Mouse (Mus musculus) urinary bladder, adult 2 months (tissue): ENCODE measurements around the gene Slc3a2. TPM values are rescaled to one million over a fixed set of nuclear protein-coding genes. Genes with fewer than 3 reads are reported as not detected.

Experiments
- DNase-seq: peaks from one replicate; pipeline ENCODE4 v3.0.0; 2022; ENCODE audit warnings: low spot score
- polyA plus RNA-seq: library from polyadenylated mRNA; depleted of rRNA; stranded (reverse); fragments of >200 nt; gene quantifications from 2 replicates; pipeline ENCODE4 v1.2.3, GENCODE M21; 2012; rRNA removed

Gene Slc3a2
- polyA plus RNA-seq, 1 experiment = 115 TPM

- no peak for DNase-seq
Measured at GRCm38 (mm10) chr19:8662337-8662736, 60.8 kb downstream of the Slc3a2 start.

DNA sequence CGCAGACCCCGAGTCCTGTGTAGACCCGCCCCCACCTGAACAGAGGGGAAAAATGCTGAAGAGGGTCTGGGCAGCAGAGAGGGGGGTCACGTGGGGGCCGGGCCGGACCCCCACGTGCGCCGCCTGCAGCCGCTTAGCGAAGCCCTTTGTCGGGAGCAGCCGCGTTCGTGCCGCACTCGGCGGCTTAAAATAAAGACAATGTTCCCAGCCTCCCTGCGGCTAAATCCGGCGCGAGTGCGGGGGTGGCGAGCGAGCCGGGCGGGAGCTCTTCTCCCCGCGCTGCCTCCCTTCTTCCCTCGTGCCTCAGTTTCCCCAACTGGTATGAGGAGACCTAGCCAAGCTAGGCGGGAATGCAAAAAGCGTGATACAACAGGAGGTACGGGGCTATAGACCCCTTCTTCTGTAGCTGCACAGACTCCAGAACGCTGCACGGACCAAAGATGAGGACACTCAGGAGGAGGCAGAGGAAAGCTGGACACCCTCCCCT, 61.3 kb downstream of the Slc3a2 start:
- no peak for DNase-seq

Other genes with a start within 250 kb of the Slc3a2 start
- not detected in 2 replicates for gene Slc22a8, start 132.1 kb downstream of the Slc3a2 start, polyA plus RNA-seq
- gene Slc22a6, start 105.3 kb downstream of the Slc3a2 start, polyA plus RNA-seq = not detected in 2 replicates
- 0.04 and 0.06 TPM in 2 replicates for gene Chrm1, start 59.6 kb downstream of the Slc3a2 start, polyA plus RNA-seq
- gene Wdr74, start 12.5 kb upstream of the Slc3a2 start, polyA plus RNA-seq = 37.9 and 45.9 TPM in 2 replicates
- 0.19 and 0.28 TPM in 2 replicates for gene 1700092M07Rik, start 17.3 kb upstream of the Slc3a2 start, polyA plus RNA-seq
- 96.5 and 99.1 TPM in 2 replicates for gene Stx5a, start 18.0 kb upstream of the Slc3a2 start, polyA plus RNA-seq
- gene Nxf1, start 33.7 kb upstream of the Slc3a2 start, polyA plus RNA-seq = 196 and 275 TPM in 2 replicates
- gene Tmem223, start 47.6 kb upstream of the Slc3a2 start, polyA plus RNA-seq = 97.8 and 112 TPM in 2 replicates
- 56.9 and 88.4 TPM in 2 replicates for gene Tmem179b, start 51.1 kb upstream of the Slc3a2 start, polyA plus RNA-seq
- 7.7 and 8.4 TPM in 2 replicates for gene Taf6l, start 63.0 kb upstream of the Slc3a2 start, polyA plus RNA-seq
- 63.3 and 81.5 TPM in 2 replicates for gene Polr2g, start 75.2 kb upstream of the Slc3a2 start, polyA plus RNA-seq
- gene Zbtb3, start 79.2 kb upstream of the Slc3a2 start, polyA plus RNA-seq = 2.1 and 2.5 TPM in 2 replicates
- 26.9 and 33.1 TPM in 2 replicates for gene Ttc9c, start 96.0 kb upstream of the Slc3a2 start, polyA plus RNA-seq
- gene Hnrnpul2, start 96.6 kb upstream of the Slc3a2 start, polyA plus RNA-seq = 60.7 and 73.9 TPM in 2 replicates
- 0.40 and 1.5 TPM in 2 replicates for gene AC129217.1, start 106.4 kb upstream of the Slc3a2 start, polyA plus RNA-seq
- 66.7 and 71.0 TPM in 2 replicates for gene Bscl2, start 114.1 kb upstream of the Slc3a2 start, polyA plus RNA-seq
- 0.29 and 0.44 TPM in 2 replicates for gene Gng3, start 115.8 kb upstream of the Slc3a2 start, polyA plus RNA-seq
- gene Lrrn4cl, start 127.4 kb upstream of the Slc3a2 start, polyA plus RNA-seq = 18.6 and 20.9 TPM in 2 replicates
- 175 and 179 TPM in 2 replicates for gene Ubxn1, start 148.1 kb upstream of the Slc3a2 start, polyA plus RNA-seq
- gene Uqcc3, start 157.6 kb upstream of the Slc3a2 start, polyA plus RNA-seq = 74.7 and 77.6 TPM in 2 replicates
- gene Lbhd1, start 160.4 kb upstream of the Slc3a2 start, polyA plus RNA-seq = 3.1 and 4.9 TPM in 2 replicates
- gene Gm49403, start 160.6 kb upstream of the Slc3a2 start, polyA plus RNA-seq = not detected in 2 replicates
- 56.1 and 65.1 TPM in 2 replicates for gene 1810009A15Rik, start 165.5 kb upstream of the Slc3a2 start, polyA plus RNA-seq
- 0.10 TPM in 1 of 2 replicates, not detected in the other for gene Gm49416, start 165.6 kb upstream of the Slc3a2 start, polyA plus RNA-seq
- gene Ints5, start 169.6 kb upstream of the Slc3a2 start, polyA plus RNA-seq = 15.5 and 16.3 TPM in 2 replicates
- gene Ganab, start 174.7 kb upstream of the Slc3a2 start, polyA plus RNA-seq = 98.1 and 104 TPM in 2 replicates
- gene B3gat3, start 197.0 kb upstream of the Slc3a2 start, polyA plus RNA-seq = 57.9 and 80.8 TPM in 2 replicates
- 9.4 and 12.3 TPM in 2 replicates for gene Rom1, start 206.0 kb upstream of the Slc3a2 start, polyA plus RNA-seq
- 40.5 and 45.3 TPM in 2 replicates for gene Eml3, start 206.2 kb upstream of the Slc3a2 start, polyA plus RNA-seq
- 29.9 and 47.6 TPM in 2 replicates for gene Mta2, start 218.5 kb upstream of the Slc3a2 start, polyA plus RNA-seq
- gene Tut1, start 230.5 kb upstream of the Slc3a2 start, polyA plus RNA-seq = 21.8 and 24.1 TPM in 2 replicates
- gene Eef1g, start 243.7 kb upstream of the Slc3a2 start, polyA plus RNA-seq = 398 and 489 TPM in 2 replicates